3 mouse cellular contexts compared by ENCODE assay signal in the genomic region with DNA sequence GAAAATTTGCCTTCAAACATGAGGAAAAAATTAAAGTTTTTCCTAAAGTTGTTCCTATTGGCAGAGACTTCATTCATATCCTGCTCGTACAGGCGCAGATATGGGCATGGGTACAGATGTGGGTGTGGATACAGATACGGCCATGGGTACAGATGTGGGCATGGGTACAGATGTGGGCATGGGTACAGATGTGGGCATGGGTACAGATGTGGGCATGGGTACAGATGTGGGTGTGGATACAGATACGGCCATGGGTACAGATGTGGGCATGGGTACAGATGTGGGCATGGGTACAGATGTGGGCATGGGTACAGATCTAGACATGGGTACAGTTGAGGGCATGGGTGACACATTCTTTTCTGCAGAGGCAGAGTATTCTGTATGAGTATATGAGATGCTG.
DNase-seq lines count a peak whose midpoint lies in the region; TF ChIP-seq lines count a peak whose summit lies in the region.
"Not testable (repeated sequence)": the region's sequence is repeated elsewhere in the genome, so short reads cannot be mapped to it uniquely, and the experiment has no call there.

No protein-coding gene starts in this region.

- H3K4me1 ChIP-seq in limb, embryonic 10.5 days: peaks cover 37% of the 10 kb centered on the region

- H3K9me3 ChIP-seq in limb, embryonic 10.5 days (replicated peaks): not testable (repeated sequence)

- H3K27ac ChIP-seq in gastrocnemius, adult 2 months: peak overlapping the region; percentile 82
- peak overlapping the region; percentile 51; the same call in 1 of the 2 replicates for H3K27ac ChIP-seq in limb, embryonic 10.5 days

- not testable (repeated sequence) for TF ChIP-seq CTCF in gastrocnemius, adult 2 months (IDR thresholded peaks at IDR 0.05)

- intact Hi-C loops in gastrocnemius, adult 2 months (cut with DNase I): loop anchor here (5.0 to 10.0 kb wide), 2 partner anchors 154 to 367 kb away; no protein-coding TSS in a partner anchor

- H3K27me3 ChIP-seq in limb, embryonic 10.5 days (ENCODE audit: low read depth, poor library complexity, severe bottlenecking): not testable (repeated sequence)

- not testable (repeated sequence) for H3K36me3 ChIP-seq in limb, embryonic 10.5 days

- 96% methylated on average over 4 of the region's 4 CpGs for WGBS in limb, embryonic 10.5 days

- not testable (repeated sequence) for DNase-seq in gastrocnemius, adult 2 months; limb, embryonic 10.5 days (ENCODE audit: low spot score)
- DNase-seq in heart, adult 11 months: peak; percentile 91

- H3K4me3 ChIP-seq in gastrocnemius, adult 2 months; limb, embryonic 10.5 days: not testable (repeated sequence)
